Mouse (Mus musculus): Measurements from ENCODE around the gene Trip6.

Trip6 gene

GRCm38 (mm10) chr5:137301253-137301652 is 13.0 kb downstream of the Trip6 start:
- no peak for DNase-seq (ENCODE audit: low read depth, low spot score)

- no peak for DNase-seq (ENCODE audit: low read depth, low spot score)
Measured at GRCm38 (mm10) chr5:137299240-137299639, 15.0 kb downstream of the Trip6 start.

- DNase-seq (ENCODE audit: low read depth, low spot score): no peak
Measured at GRCm38 (mm10) chr5:137297126-137297525, 17.1 kb downstream of the Trip6 start.

- no peak for DNase-seq (ENCODE audit: low read depth, low spot score)
Measured at GRCm38 (mm10) chr5:137295712-137296111, 18.5 kb downstream of the Trip6 start.

- no peak for DNase-seq (ENCODE audit: low read depth, low spot score)
Measured at GRCm38 (mm10) chr5:137295296-137295695, 18.9 kb downstream of the Trip6 start.

- DNase-seq (ENCODE audit: low read depth, low spot score): no peak
Measured at GRCm38 (mm10) chr5:137294744-137295093, 19.5 kb downstream of the Trip6 start.

GRCm38 (mm10) chr5:137293839-137294743 is 20.1 kb downstream of the Trip6 start, which contains the start of gene Ufsp1:
Gene Ufsp1 (plus strand): TSS chr5:137294629.
- DNase-seq (ENCODE audit: low read depth, low spot score): peak; percentile 96

- peak; percentile 67 for DNase-seq (ENCODE audit: low read depth, low spot score)
Measured at GRCm38 (mm10) chr5:137293282-137293681, 20.9 kb downstream of the Trip6 start.

GRCm38 (mm10) chr5:137291381-137291926 is 22.8 kb downstream of the Trip6 start:
- DNase-seq (ENCODE audit: low read depth, low spot score): no peak

GRCm38 (mm10) chr5:137290677-137291076 is 23.5 kb downstream of the Trip6 start:
- no peak for DNase-seq (ENCODE audit: low read depth, low spot score)

- no peak for DNase-seq (ENCODE audit: low read depth, low spot score)
Measured at GRCm38 (mm10) chr5:137289591-137290365, 24.4 kb downstream of the Trip6 start.

GRCm38 (mm10) chr5:137288999-137289470 is 25.2 kb downstream of the Trip6 start:
- peak; percentile 82 for DNase-seq (ENCODE audit: low read depth, low spot score)

GRCm38 (mm10) chr5:137287953-137288743 is 26.1 kb downstream of the Trip6 start:
- no peak for DNase-seq (ENCODE audit: low read depth, low spot score)

- DNase-seq (ENCODE audit: low read depth, low spot score): no peak
Measured at GRCm38 (mm10) chr5:137287032-137287952, 26.9 kb downstream of the Trip6 start, which contains the start of gene Ache. Gene Ache (plus strand): TSS chr5:137287519.

GRCm38 (mm10) chr5:137286655-137287031 is 27.6 kb downstream of the Trip6 start:
- DNase-seq (ENCODE audit: low read depth, low spot score): peak; percentile 89

- no peak for DNase-seq (ENCODE audit: low read depth, low spot score)
Measured at GRCm38 (mm10) chr5:137285986-137286385, 28.2 kb downstream of the Trip6 start.

- peak; percentile 68 for DNase-seq (ENCODE audit: low read depth, low spot score)
Measured at GRCm38 (mm10) chr5:137285045-137285444, 29.2 kb downstream of the Trip6 start.

GRCm38 (mm10) chr5:137284411-137284810 is 29.8 kb downstream of the Trip6 start:
- DNase-seq (ENCODE audit: low read depth, low spot score): peak; percentile 54

- no peak for DNase-seq (ENCODE audit: low read depth, low spot score)
Measured at GRCm38 (mm10) chr5:137277360-137278342, 36.6 kb downstream of the Trip6 start.

Measured in ES-CJ7 (cell line).